Mouse (Mus musculus) kidney, postnatal 0 days (tissue): Measurements from ENCODE around the gene Tmem102. TPM values are rescaled to one million over a fixed set of nuclear protein-coding genes. Genes with fewer than 3 reads are reported as not detected.

ENCODE experiments used
- ATAC-seq: fragments of 200-750 bp; cut with Nextera tagmentation; replicated peaks from 2 replicates; pipeline ENCODE4 v1.8.0; 2017; ENCODE audit warnings: low read depth, moderate number of reproducible peaks, moderate TSS enrichment, moderate library complexity; ENCODE audit not compliant: low FRiP score
- DNase-seq: peaks from one replicate; pipeline ENCODE4 v3.0.0-alpha.2; 2016; ENCODE audit warnings: low spot score
- H3K27ac ChIP-seq: fragments of 300-500 bp; sonication (generic); 2 replicates; pipeline ENCODE4 v1.5.1; 2014; ENCODE audit warnings: mild to moderate bottlenecking
- H3K27me3 ChIP-seq: fragments of 300-500 bp; sonication (generic); 2 replicates; pipeline ENCODE4 v1.6.1; 2014; ENCODE audit warnings: low read length, mixed read lengths; ENCODE audit not compliant: insufficient read depth
- H3K36me3 ChIP-seq: fragments of 300-500 bp; sonication (generic); 2 replicates; pipeline ENCODE4 v1.6.1; 2014; ENCODE audit warnings: low read length, mixed read lengths; ENCODE audit not compliant: insufficient read depth
- H3K4me1 ChIP-seq: fragments of 300-500 bp; sonication (generic); replicated peaks from 2 replicates; pipeline ENCODE4 v1.6.1; 2014; ENCODE audit warnings: antibody characterized with exemption, low read length, mixed read lengths; ENCODE audit not compliant: insufficient read depth
- H3K4me2 ChIP-seq: fragments of 300-500 bp; sonication (generic); 2 replicates; pipeline ENCODE4 v1.6.1; 2014; ENCODE audit warnings: mild to moderate bottlenecking, low read length, moderate library complexity, mixed read lengths
- H3K4me3 ChIP-seq: fragments of 300-500 bp; sonication (generic); replicated peaks from 2 replicates; pipeline ENCODE4 v1.5.1; 2014; ENCODE audit warnings: low read depth, low read length
- H3K9ac ChIP-seq: fragments of 300-500 bp; sonication (generic); 2 replicates; pipeline ENCODE4 v1.6.1; 2014; ENCODE audit warnings: low read depth, low read length
- H3K9me3 ChIP-seq: fragments of 300-500 bp; sonication (generic); replicated peaks from 2 replicates; pipeline ENCODE4 v1.6.1; 2016; ENCODE audit warnings: low read length, inconsistent platforms, mixed read lengths
- CTCF ChIP-seq: IDR thresholded peaks from 2 replicates; pipeline ENCODE4 v1.5.1; 2016; ENCODE audit warnings: antibody characterized with exemption, low read depth, mild to moderate bottlenecking, moderate library complexity
- WGBS: fragments of 180-500 bp; shearing (Covaris S2); extraction: QIAGEN DNeasy Blood & Tissue Kit; methylation state at CpG from one replicate; pipeline ENCODE4 v1.1.7; 2014; 5-methylcytosine and 5-hydroxymethylcytosine counted together
- polyA plus RNA-seq: library from polyadenylated mRNA; unstranded; fragments of >200 nt; fragmentation: Nextera tagmentation; extraction: Ambion mirVana; gene quantifications from 2 replicates; pipeline ENCODE4 v1.2.1, GENCODE M21; 2015

The Tmem102 gene
- polyA plus RNA-seq, 1 experiment from 2014 or later: 22.9 TPM

- H3K9ac ChIP-seq: no peak overlapping the region
- H3K9me3 ChIP-seq: no peaks in the 10 kb centered on the region
- no peak for TF ChIP-seq CTCF
- no peak overlapping the region for H3K27ac ChIP-seq
- peaks cover 9% of the 10 kb centered on the region; the same call in 1 of the 2 replicates for H3K4me1 ChIP-seq
- H3K27me3 ChIP-seq: no peaks in the 10 kb centered on the region
- H3K4me3 ChIP-seq: no peak overlapping the region
- ATAC-seq (no peak), DNase-seq (no peak)
- H3K36me3 ChIP-seq: peaks cover 30% of the 10 kb centered on the region
- no peak overlapping the region for H3K4me2 ChIP-seq
- 95% methylated on average over 6 of the region's 6 CpGs for WGBS
These were observed 42.6 kb upstream of the Tmem102 start for GRCm38 (mm10) chr11:69848021-69848420.

GRCm38 (mm10) chr11:69846738-69847688 is 41.6 kb upstream of the Tmem102 start:
- Histone ChIP-seq H3K9me3 (no peaks in the 10 kb centered on the region), H3K27me3 (no peaks in the 10 kb centered on the region), H3K9ac (peak overlapping the region; percentile 83), H3K4me2 (peak overlapping the region; percentile 75), H3K27ac (peak overlapping the region; percentile 96), H3K36me3 (peaks cover 28% of the 10 kb centered on the region), H3K4me3 (peak overlapping the region; percentile 75), H3K4me1 (peaks cover 9% of the 10 kb centered on the region; the same call in 1 of the 2 replicates)
- TF ChIP-seq CTCF: no peak
- DNase-seq: peak; percentile 46
- WGBS: 8% methylated on average over 37 of the region's 37 CpGs
- peak; percentile 27 for ATAC-seq

- H3K36me3 ChIP-seq: peaks cover 20% of the 10 kb centered on the region
- H3K4me1 ChIP-seq: peaks cover 9% of the 10 kb centered on the region; the same call in 1 of the 2 replicates
- 0% methylated on average over 37 of the region's 38 CpGs for WGBS
- no peaks in the 10 kb centered on the region for H3K9me3 ChIP-seq
- DNase-seq (peak; percentile 97), ATAC-seq (peak; percentile 91)
- no peaks in the 10 kb centered on the region for H3K27me3 ChIP-seq
- peak within 1 kb of the TSS; percentile 83 for H3K9ac ChIP-seq
- no peak for TF ChIP-seq CTCF
- peak within 1 kb of the TSS; percentile 75 for H3K4me3 ChIP-seq
- H3K4me2 ChIP-seq: peak within 1 kb of the TSS; percentile 75
- H3K27ac ChIP-seq: peak within 1 kb of the TSS; percentile 96
These were observed 40.8 kb upstream of the Tmem102 start, which contains the start of gene Plscr3 for GRCm38 (mm10) chr11:69846198-69846680. Gene Plscr3, plus strand, starts transcription at chr11:69846376.

- H3K27ac ChIP-seq: peak overlapping the region; percentile 93
- peak; percentile 54 for DNase-seq
- H3K4me1 ChIP-seq: peaks cover 26% of the 10 kb centered on the region
- H3K9me3 ChIP-seq: no peaks in the 10 kb centered on the region
- H3K4me2 ChIP-seq: peak overlapping the region; percentile 97
- H3K27me3 ChIP-seq: no peaks in the 10 kb centered on the region
- 3% methylated on average over 7 of the region's 7 CpGs for WGBS
- no peak for ATAC-seq
- peak overlapping the region; percentile 75 for H3K9ac ChIP-seq
- H3K36me3 ChIP-seq: no peaks in the 10 kb centered on the region
- H3K4me3 ChIP-seq: peak overlapping the region; percentile 59
- no peak for TF ChIP-seq CTCF
These were observed 33.3 kb upstream of the Tmem102 start for GRCm38 (mm10) chr11:69838714-69839104.

GRCm38 (mm10) chr11:69837952-69838713 is 32.7 kb upstream of the Tmem102 start, which contains the start of gene Tmem256:
Gene Tmem256, plus strand, starts transcription at chr11:69838514.
- Histone ChIP-seq H3K9me3 (no peaks in the 10 kb centered on the region), H3K36me3 (no peaks in the 10 kb centered on the region), H3K9ac (peak within 1 kb of the TSS; percentile 75), H3K4me1 (peaks cover 27% of the 10 kb centered on the region), H3K27ac (peak within 1 kb of the TSS; percentile 93), H3K4me2 (peak within 1 kb of the TSS; percentile 97), H3K4me3 (peak within 1 kb of the TSS; percentile 59), H3K27me3 (no peaks in the 10 kb centered on the region)
- WGBS: under 1% methylated on average over 34 of the region's 34 CpGs
- ATAC-seq (peak; percentile 92), DNase-seq (peak; percentile 100)
- no peak for TF ChIP-seq CTCF

GRCm38 (mm10) chr11:69837604-69837951 is 32.2 kb upstream of the Tmem102 start, which contains the start of gene Nlgn2:
Gene Nlgn2, minus strand, starts transcription at chr11:69837784.
- TF ChIP-seq CTCF: peak; percentile 25; the same call in 1 of the 2 replicates
- H3K27ac ChIP-seq: peak within 1 kb of the TSS; percentile 93
- under 1% methylated on average over 32 of the region's 32 CpGs for WGBS
- peak within 1 kb of the TSS; percentile 75 for H3K9ac ChIP-seq
- no peak for DNase-seq
- H3K36me3 ChIP-seq: no peaks in the 10 kb centered on the region
- ATAC-seq: peak; percentile 56; the same call in 1 of the 2 replicates
- peak within 1 kb of the TSS; percentile 59 for H3K4me3 ChIP-seq
- peak within 1 kb of the TSS; percentile 97 for H3K4me2 ChIP-seq
- peaks cover 27% of the 10 kb centered on the region for H3K4me1 ChIP-seq
- H3K9me3 ChIP-seq: no peaks in the 10 kb centered on the region
- H3K27me3 ChIP-seq: no peaks in the 10 kb centered on the region
